Mouse (Mus musculus) heart, embryonic 16.5 days (tissue): ENCODE measurements at regions not wholly inside any gene's neighbourhood (a gene's known extent, or its start where the extent isn't known, plus 50 kb on each side); places are given as distances from the start of the nearest gene placed in this dataset.

Experiments
- ATAC-seq: fragments of 200-750 bp; cut with Nextera tagmentation; replicated peaks from 2 replicates; pipeline ENCODE4 v1.8.0; 2017; ENCODE audit warnings: moderate number of reproducible peaks; ENCODE audit not compliant: insufficient read depth, low FRiP score; ENCODE audit errors: extremely low read depth
- H3K27ac ChIP-seq: fragments of 300-500 bp; sonication (generic); 2 replicates; pipeline ENCODE4 v1.5.1; 2014; ENCODE audit warnings: mild to moderate bottlenecking, low read length, control low read depth, moderate library complexity
- H3K27me3 ChIP-seq: fragments of 300-500 bp; sonication (generic); 2 replicates; pipeline ENCODE4 v1.6.1; 2014; ENCODE audit warnings: low read length, mixed read lengths; ENCODE audit not compliant: control insufficient read depth, insufficient read depth
- H3K36me3 ChIP-seq: fragments of 300-500 bp; sonication (generic); 2 replicates; pipeline ENCODE4 v1.6.1; 2014; ENCODE audit not compliant: control insufficient read depth, insufficient read depth
- H3K4me1 ChIP-seq: fragments of 300-500 bp; sonication (generic); 2 replicates; pipeline ENCODE4 v1.6.1; 2014; ENCODE audit warnings: low read length, mixed read lengths; ENCODE audit not compliant: control insufficient read depth, insufficient read depth
- H3K4me2 ChIP-seq: fragments of 300-500 bp; sonication (generic); 2 replicates; pipeline ENCODE4 v1.6.1; 2014; ENCODE audit warnings: low read depth, mild to moderate bottlenecking, control low read depth, low read length
- H3K4me3 ChIP-seq: fragments of 300-500 bp; sonication (generic); 2 replicates; pipeline ENCODE4 v1.5.1; 2014; ENCODE audit warnings: mild to moderate bottlenecking, control low read depth, low read length
- H3K9ac ChIP-seq: fragments of 300-500 bp; sonication (generic); 2 replicates; pipeline ENCODE4 v1.6.1; 2014; ENCODE audit warnings: low read length, control low read depth
- H3K9me3 ChIP-seq: fragments of 300-500 bp; sonication (generic); replicated peaks from 2 replicates; pipeline ENCODE4 v1.6.1; 2016; ENCODE audit warnings: low read length; ENCODE audit not compliant: control insufficient read depth
- WGBS: fragments of 180-500 bp; shearing (Covaris S2); extraction: QIAGEN DNeasy Blood & Tissue Kit; methylation state at CpG from one replicate; pipeline ENCODE4 v1.1.7; 2014; 5-methylcytosine and 5-hydroxymethylcytosine counted together

DNA sequence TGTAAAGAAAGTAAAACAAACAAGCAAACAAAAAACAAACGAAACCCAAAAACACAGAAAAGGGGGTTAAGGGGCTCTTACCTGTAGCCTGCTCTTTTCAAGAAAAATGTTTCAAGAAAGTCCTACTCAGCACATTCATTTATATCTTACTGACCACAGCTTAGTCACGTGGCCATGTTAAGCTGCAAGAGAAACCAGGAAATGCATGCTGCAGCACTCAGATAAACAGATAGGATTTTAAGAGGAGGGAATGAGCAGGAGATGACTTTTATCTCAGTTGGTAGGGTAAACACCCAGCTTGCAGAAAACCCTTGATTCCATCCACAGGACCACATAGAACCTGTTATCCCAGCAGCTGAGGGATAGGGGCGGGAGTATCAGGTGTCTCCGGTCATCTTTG lies 62.9 kb upstream of the Sfmbt2 start:
- Histone ChIP-seq H3K4me1 (no peaks in the 10 kb centered on the region), H3K36me3 (no peaks in the 10 kb centered on the region), H3K9ac (no peak overlapping the region), H3K27ac (no peak overlapping the region), H3K4me2 (no peak overlapping the region), H3K9me3 (no peaks in the 10 kb centered on the region), H3K4me3 (no peak overlapping the region), H3K27me3 (no peaks in the 10 kb centered on the region)
- WGBS: 55% methylated on average over 4 of the region's 4 CpGs
- ATAC-seq: no peak

DNA sequence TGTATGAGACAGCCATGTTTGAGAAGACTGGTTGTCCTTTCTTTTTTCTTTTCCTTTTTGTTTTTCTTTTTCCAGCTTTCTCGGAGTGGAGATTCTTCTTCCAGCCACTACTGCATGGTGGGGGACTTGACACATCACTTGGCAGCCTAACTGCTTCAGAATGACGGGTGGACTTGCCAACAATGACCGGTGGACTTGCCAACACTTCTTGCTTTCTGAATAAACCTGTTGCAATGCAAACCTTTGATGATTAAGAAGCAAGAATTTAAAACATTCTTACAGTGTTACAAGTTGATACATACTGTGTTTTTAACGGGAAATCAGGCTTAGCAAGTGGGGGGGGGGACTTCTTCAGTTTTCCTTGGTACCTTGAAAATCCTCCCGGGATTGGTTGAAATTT lies 60.7 kb upstream of the Sfmbt2 start:
- Histone ChIP-seq H3K9me3 (no peaks in the 10 kb centered on the region), H3K4me2 (no peak overlapping the region), H3K27me3 (no peaks in the 10 kb centered on the region), H3K4me1 (no peaks in the 10 kb centered on the region), H3K36me3 (no peaks in the 10 kb centered on the region), H3K4me3 (no peak overlapping the region), H3K9ac (no peak overlapping the region), H3K27ac (no peak overlapping the region)
- ATAC-seq: no peak
- 62% methylated on average over 5 of the region's 5 CpGs for WGBS

DNA sequence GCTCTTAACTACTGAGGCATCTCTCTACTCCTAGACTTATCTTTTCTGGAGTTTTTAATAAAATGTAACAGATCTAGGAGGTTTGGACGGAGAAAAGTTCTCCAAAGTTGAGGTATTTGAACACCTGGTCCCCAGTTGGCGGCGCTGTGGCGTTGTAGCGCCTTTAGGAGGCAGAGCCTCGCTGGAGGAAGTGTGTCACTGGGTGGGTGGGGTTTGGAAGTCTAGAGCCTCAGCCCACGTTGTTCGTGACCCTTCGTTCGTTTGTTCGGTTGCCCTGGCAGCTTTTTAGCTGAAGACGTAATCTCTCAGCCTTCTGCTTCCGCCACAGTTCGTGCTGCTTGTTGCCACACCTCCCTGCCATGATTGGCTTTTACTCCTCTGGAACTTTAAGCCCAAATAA lies 58.6 kb upstream of the Sfmbt2 start:
- WGBS: 71% methylated on average over 14 of the region's 14 CpGs
- Histone ChIP-seq H3K27me3 (no peaks in the 10 kb centered on the region), H3K9me3 (no peaks in the 10 kb centered on the region), H3K27ac (no peak overlapping the region), H3K9ac (no peak overlapping the region), H3K36me3 (no peaks in the 10 kb centered on the region), H3K4me2 (no peak overlapping the region), H3K4me1 (no peaks in the 10 kb centered on the region), H3K4me3 (no peak overlapping the region)
- no peak for ATAC-seq

DNA sequence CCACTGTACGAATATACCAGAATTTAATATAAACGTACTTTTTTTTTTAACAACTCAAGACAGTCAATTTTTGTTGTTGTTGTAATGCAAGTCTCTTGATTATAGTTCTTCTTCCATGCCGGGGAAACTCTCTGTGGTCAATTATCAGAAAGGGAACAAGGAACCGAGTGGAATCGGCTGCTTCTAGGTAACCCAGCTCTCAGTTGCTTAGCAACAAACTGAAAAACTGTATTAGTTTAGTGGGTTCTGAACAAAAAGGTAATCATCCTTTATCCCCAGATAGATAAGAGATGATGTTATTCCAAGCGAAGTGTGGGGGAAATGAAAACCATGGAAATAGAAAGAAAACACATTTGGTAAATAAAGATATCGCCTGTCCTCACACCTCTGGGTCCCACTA lies 57.9 kb upstream of the Sfmbt2 start:
- Histone ChIP-seq H3K36me3 (no peaks in the 10 kb centered on the region), H3K4me1 (no peaks in the 10 kb centered on the region), H3K4me2 (no peak overlapping the region), H3K9ac (no peak overlapping the region), H3K27me3 (no peaks in the 10 kb centered on the region), H3K9me3 (no peaks in the 10 kb centered on the region), H3K27ac (no peak overlapping the region), H3K4me3 (no peak overlapping the region)
- no peak for ATAC-seq
- WGBS: 78% methylated on average over 7 of the region's 7 CpGs

DNA sequence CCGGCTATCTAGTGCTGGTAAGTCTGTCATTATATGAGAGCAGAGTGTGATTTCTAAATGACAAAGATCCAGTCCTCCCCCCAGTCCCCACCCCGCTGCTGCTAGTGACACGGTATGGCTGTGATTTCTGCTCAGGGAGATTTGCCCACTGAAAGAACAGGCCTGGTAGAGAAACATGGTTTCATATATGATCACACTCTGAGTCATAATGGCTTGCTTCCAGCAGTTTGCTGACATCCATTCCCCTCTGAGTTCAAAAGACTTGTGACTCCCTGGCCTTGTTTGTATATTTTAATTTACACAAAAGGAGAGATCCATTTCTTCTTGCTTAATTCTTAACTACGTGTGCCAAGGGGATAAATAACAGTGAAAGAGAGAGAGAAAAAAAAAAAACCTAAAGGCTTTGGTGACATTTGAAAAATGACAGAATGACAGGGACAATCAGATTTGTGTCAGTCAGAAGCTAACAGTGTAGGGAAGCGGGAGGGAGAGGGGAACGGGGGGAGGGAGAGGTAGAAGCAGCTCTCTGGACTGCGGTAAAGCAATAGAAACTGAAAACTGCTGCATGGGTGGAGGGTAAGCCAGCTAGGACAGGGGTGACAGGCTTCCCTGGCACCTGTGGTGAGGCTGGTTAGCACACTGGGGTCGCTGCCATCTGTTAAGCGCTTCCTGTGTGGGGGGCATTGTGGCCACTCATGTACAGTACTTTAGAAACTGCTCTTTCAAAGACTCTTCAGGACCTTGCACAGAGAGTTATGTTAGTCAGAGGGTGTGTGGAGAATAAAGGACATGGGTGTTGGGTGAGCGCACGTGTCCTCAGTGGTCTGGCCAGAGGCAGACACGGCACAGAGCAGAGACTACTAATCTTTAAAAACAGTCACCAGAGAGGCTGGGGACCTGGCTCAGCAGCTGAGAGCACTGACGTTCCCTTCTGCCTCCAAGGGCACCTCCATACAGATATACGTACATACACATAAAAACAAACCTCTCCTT lies 55.8 kb upstream of the Sfmbt2 start:
- H3K27me3 ChIP-seq: no peaks in the 10 kb centered on the region
- H3K9me3 ChIP-seq: no peaks in the 10 kb centered on the region
- no peak overlapping the region for H3K9ac ChIP-seq
- no peaks in the 10 kb centered on the region for H3K36me3 ChIP-seq
- no peaks in the 10 kb centered on the region for H3K4me1 ChIP-seq
- no peak overlapping the region for H3K4me3 ChIP-seq
- peak overlapping the region; percentile 9; the same call in 1 of the 2 replicates for H3K27ac ChIP-seq
- peak overlapping the region; percentile 42 for H3K4me2 ChIP-seq
- WGBS: 33% methylated on average over 14 of the region's 14 CpGs
- peak; percentile 42; the same call in 1 of the 2 replicates for ATAC-seq

DNA sequence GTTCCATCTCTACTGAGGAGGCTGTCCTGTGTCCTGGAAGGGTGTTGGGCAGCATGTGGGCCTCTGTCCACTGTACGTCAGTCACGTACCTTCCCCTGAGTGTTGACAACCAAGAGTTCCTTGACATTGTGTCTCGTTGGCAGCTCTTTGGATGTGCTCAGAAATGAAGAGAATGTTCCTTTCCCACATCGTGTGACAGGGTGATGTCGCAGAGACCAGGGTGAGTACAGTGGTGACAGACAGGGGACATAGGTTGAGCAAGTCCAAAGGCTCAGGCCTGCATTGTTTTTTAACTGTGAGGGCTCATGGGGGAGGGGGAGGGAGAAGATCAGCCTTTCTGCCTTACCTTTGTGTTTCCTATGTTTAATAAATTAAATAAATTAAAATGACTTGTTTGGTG lies 54.0 kb upstream of the Sfmbt2 start:
- 48% methylated on average over 5 of the region's 5 CpGs for WGBS
- Histone ChIP-seq H3K27ac (no peak overlapping the region), H3K4me2 (no peak overlapping the region), H3K36me3 (no peaks in the 10 kb centered on the region), H3K4me1 (no peaks in the 10 kb centered on the region), H3K4me3 (no peak overlapping the region), H3K9me3 (no peaks in the 10 kb centered on the region), H3K9ac (no peak overlapping the region), H3K27me3 (no peaks in the 10 kb centered on the region)
- peak; percentile 59 for ATAC-seq

DNA sequence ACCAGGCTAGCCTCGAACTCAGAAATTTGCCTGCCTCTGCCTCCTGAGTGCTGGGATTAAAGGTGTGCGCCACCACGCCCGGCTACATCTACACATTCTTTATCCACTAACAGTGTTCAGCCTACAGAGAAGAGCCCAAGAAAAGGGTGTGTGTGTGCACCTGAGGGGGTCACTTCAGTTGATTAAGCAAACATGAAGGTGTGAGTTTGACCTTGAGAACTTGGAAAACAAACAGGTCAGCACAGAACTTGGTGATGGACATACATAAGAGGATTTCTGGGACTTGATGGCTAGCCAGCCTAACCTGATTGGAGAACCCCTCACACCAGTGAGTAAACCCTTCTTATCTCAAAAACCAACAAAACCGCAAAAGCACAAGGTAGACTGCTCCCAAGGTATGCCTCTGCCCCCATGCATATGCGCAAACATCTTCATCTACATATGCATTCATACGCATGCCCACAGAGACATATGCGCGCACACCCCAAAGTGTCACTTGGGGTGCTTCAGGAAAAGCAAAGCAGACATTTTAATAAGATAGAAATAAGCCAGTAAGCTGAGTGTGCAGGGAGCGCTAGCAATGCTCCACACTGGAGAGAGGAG lies 52.0 kb upstream of the Sfmbt2 start:
- WGBS: 91% methylated on average over 10 of the region's 10 CpGs
- Histone ChIP-seq H3K4me3 (no peak overlapping the region), H3K27me3 (no peaks in the 10 kb centered on the region), H3K4me2 (no peak overlapping the region), H3K9ac (no peak overlapping the region), H3K36me3 (no peaks in the 10 kb centered on the region), H3K4me1 (no peaks in the 10 kb centered on the region), H3K27ac (no peak overlapping the region), H3K9me3 (no peaks in the 10 kb centered on the region)
- ATAC-seq: no peak
